Mouse (Mus musculus) thymus, adult 18-20 months (tissue): ENCODE results near the gene Gid8.
"Not testable (repeated sequence)": the region's sequence is repeated elsewhere in the genome, so short reads cannot be mapped to it uniquely, and the experiment has no call there.

ENCODE experiments used
- DNase-seq, 2 experiments: peaks; one replicate each; pipeline ENCODE4 v3.0.0; 2022; ENCODE audit warnings: mixed read lengths in 2 of 2

The Gid8 gene

DNA sequence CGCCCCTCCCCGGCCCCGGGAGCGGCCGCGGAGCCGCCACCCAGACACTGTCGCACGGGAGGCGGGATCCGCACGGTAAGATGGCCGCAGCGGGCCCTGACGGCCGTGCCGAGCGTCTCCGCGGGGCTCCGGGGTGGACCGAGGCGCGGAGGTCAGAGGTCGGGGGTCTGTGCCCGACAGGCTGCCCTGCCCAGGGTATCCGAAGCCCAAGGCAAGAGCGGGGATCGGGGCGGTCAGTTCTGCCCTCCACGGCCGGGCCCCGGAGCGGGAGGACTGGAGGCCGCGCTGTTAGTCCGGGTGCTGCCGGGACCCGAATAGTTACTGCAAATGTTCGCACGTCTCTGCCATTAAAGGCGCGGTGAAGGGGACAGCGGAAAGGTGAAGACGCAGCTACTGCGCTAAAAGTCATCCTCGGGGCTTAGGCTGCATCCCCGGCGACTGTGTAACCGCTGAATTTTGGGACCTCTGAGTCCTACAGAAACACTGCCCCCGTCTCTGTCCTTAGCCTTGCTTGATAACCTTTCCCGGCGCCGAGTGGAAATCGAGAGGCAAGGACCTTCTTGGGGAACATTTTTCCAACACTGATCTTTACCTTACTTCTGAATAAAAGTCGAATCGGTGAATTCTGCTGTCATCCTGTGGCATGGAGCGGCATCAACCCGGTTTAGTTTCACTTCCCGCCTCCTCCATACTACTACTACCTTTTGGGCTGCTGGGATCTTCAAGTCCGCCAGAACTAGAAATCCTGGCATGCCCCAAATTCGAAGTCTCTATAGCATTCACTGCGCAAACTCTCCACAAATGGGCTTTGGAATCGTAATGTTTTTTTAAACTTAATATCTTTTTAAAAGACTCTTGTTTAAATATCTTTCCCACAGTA, 599 bp downstream of the Gid8 start:
- DNase-seq, result no peak

DNA sequence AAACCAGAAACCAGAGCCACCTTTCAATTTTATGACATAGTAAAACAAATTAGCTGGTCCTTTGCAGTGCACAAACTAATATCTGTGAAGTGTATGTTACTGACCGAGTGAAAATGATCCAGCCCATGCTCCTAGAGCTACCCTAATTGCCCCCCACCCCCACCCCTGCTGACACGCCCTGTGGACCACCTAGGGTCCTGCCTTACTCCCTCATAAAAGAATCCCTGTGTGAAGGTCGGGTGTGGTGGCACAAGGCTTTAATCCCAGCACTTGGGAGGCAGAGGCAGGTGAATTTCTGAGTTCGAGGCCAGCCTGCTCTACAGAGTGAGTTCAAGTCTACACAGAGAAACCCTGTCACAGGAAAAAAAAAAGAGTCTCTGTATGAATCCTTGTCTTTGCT, 1.6 kb downstream of the Gid8 start:
- DNase-seq, result no peak

DNA sequence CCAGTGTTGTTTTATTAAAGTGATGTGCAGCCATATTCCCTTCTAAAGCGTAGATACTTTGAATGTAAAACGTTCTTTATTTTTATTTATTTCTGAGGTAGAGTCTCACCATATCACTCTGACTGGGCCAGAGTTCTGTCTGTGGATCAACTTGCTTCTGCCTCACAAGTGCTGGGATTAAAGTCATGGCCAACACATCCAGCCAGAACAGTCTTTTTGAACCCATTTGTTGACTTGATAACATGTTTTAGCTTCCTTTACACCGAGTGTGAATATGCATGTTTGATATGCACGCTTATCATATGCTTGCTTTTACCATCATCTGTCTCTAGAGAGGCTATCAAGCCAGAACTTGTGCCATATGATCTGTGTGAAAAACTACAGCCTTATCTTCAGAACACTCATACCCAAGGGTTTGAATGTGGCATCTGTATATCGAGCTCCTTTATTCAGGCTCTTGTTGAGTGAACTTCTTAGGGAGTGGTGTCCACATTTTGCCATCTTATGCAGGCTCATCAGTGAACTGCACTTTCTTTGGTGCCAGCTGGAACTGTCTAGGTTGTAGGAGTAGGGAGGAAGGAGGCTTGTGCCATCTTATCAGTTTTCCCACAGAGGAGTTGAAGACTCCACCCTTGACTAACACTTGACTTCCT, 2.2 kb downstream of the Gid8 start:
- DNase-seq, result no peak

DNA sequence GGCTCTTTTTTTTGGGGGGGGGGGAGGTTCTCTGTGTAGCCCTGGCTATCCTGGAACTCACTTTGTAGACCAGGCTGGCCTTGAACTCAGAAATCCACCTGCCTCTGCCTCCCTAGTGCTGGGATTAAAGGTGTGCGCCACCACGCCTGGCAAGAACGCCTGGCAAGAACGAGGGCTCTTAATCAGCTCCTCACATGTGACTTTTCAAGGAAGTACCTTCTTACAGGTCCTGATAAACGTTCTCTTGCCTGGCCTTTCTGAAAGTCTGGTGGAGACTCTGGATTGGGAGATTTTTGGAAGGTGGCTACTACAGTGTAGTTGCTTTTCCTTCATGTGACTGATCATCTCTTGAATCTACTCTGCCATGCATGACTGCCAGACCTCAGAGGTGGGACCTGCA, 12.8 kb downstream of the Gid8 start:
- not testable (repeated sequence) for DNase-seq

DNA sequence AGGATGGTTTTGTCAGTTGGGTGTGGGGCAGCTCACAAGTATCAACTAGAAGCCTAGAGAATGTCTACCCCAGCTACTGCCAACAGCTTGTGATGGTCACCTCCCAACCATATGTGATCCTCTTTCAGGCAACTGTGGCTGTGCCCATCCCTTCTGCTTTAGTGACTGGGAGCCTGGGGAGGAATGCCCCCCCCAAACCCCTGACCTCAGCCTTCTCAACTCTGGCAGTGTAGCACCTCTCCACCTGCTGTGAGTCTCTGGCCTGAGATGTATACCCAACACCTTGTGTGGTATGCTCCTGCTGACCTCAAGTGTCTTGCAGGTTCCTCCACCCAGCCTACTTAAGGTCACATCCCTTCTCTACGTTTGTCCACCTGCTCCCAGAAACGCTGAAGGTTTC, 13.9 kb downstream of the Gid8 start:
- no peak for DNase-seq

GRCm38 (mm10) chr2:180724585-180725413, 14.9 kb downstream of the Gid8 start, which contains the start of gene Slc17a9:
TSS of gene Slc17a9 (plus strand) at chr2:180725263.
- DNase-seq, result peak; percentile 50 to 66

DNA sequence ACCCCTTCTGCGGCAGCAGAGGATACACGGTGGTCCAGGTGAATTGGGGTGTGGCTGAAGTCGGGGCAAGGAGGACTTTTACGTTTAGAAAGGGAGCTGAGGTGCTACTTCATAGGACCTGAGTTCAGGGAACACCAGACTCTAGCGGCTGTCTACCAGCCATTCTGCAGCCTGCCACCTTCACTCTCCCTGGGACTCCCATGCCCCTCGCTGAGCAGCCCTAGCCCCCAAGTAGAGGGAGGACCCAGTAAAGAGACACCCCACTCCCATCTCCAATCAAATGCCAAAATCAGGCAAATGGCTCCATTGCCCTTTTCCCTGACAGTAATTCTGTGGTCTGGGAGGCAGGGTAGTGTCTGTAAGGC, 15.5 kb downstream of the Gid8 start:
- no peak for DNase-seq

GRCm38 (mm10) chr2:180725856-180726629, 16.1 kb downstream of the Gid8 start:
- peak in 1 of 2 experiments; percentile 17 for DNase-seq

DNA sequence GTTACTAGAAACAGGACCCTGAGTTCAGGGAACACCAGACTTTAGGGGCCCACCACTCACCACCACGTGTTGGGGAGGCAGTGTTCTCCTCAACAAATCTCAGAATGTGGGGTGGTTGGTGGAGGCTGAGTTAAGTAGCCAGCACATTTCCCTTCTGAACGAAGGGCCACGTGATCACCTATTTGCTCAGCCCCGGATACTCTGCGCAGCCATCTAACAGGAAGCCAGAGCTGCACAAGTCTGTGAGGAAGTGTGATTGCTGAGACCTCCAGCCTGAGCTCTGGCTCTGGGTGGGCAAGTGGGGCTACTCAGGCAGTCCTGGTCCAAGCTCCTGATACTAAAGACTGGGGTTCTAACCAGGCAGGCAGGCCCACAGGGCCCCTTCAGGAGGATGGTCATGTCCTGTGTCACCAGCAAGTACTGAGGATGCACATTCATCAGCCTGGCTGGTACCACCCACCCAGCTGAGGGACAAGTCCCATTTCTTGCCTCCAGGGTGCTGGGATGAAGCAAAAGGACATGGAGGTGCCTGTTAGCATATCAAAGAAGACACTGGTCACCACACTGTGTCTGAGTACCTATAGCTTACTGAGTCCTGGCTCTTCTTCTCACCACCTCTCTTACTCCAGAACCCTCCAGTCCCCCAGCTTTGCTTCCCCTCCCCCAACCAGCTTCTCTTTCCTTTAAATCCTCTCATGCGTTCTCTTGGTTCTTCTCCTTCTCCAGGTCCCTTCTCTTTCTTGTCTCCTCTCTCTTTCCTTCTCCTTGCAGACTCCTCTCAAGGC, 16.9 kb downstream of the Gid8 start:
- DNase-seq, result peak; percentile 33 to 64

GRCm38 (mm10) chr2:180727613-180728021, 17.7 kb downstream of the Gid8 start:
- DNase-seq, result no peak

DNA sequence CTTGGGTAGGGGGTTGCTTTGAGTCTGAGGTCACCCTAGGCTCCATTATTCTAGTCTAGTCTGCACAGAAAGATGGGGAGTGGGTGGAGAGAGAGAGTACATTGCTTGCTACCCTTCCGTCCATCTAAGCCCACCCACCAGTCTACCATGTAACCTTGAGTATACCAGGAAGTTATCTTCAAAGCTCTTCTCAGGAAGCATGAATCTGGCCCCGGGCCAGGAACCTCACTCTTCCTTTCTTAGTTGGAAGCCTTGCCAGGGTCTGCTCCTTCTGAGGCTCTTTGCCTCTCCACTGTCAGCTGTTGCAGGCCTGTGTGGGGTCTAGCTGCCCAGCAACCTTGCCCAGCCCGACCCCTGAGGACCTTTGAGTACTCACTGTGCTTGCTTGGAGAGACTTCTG, 21.1 kb downstream of the Gid8 start:
- peak; percentile 44 to 64 for DNase-seq

DNA sequence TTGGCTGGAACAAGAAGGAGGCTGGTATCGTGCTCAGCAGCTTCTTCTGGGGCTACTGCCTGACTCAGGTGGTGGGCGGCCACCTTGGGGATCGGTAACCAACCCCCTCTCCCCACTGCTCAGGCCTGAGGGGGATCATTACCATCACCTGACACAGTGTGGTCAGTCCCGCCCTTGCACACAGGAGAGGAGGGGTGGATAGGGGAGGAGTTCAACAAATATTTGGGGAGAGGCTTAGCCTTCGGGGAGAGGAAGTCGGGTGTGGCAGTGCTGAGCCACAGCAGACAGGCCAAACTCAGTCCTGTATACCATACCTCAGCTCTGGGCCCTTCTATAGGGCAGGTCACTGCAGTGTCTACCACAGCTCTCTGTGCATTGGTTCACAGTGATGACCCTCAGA, 22.1 kb downstream of the Gid8 start:
- DNase-seq, result no peak

GRCm38 (mm10) chr2:180735232-180735631, 25.3 kb downstream of the Gid8 start:
- DNase-seq, result no peak

- no peak for DNase-seq
Observed at GRCm38 (mm10) chr2:180737984-180738383, 28.1 kb downstream of the Gid8 start.

- DNase-seq, result no peak
Observed at GRCm38 (mm10) chr2:180740349-180740748, 30.4 kb downstream of the Gid8 start.

DNA sequence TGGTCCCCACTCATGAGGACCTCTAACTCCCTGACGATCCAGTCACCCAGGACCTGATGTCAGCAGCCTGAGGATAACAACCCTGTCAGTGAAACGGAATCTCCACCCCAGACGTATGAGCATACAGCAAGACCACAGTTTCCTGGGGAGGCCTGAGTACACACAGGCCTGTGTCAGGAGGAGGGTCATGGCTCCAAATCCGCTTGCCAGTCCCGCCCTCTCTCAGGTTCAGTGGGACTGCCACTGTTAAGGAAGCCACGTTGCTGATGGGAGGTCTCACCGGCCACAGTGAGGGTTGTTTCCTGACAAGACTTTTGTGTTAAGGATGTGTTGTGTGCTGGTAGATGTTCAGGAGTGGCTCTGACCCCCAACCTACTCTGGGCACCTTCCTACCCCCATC, 31.5 kb downstream of the Gid8 start:
- DNase-seq, result no peak

- DNase-seq, result no peak
Observed at GRCm38 (mm10) chr2:180742820-180743219, 32.9 kb downstream of the Gid8 start.

- DNase-seq, result no peak
Observed at GRCm38 (mm10) chr2:180743321-180743720, 33.4 kb downstream of the Gid8 start.

DNA sequence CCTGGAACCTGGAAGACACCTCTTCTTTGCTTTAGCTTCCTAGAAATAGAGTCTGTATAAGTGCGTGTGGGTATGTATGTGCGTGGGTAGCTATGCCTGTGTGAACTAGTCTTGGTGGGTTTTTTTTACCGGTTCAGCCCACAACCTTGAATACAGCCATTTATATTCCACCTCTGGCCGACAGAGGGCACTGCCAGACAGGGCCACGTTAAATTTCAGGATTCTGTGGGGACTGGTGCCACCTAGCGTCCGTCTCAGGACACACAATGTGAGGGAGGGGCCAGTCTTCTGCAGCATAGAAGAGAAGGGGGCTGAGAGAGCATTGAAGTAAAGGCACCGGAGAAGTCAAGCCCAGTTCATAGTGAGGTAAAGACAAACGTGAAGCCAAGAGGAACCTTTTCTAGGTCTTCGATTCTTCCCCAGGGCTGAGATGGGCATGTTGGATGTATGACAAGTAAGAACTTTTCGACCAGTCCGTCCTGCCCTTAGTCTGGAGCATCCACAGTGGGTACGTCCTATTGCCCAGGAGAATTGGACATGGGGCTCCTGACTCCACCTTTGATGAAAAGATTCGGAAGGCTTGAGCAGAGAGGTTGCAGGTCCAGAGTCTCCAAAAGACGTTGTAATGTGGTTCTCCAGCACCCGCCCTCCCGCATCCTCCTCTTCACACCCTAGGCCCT, 35.5 kb downstream of the Gid8 start:
- DNase-seq, result peak; percentile 63 to 65

GRCm38 (mm10) chr2:180746569-180747192, 36.8 kb downstream of the Gid8 start:
- DNase-seq, result no peak

DNA sequence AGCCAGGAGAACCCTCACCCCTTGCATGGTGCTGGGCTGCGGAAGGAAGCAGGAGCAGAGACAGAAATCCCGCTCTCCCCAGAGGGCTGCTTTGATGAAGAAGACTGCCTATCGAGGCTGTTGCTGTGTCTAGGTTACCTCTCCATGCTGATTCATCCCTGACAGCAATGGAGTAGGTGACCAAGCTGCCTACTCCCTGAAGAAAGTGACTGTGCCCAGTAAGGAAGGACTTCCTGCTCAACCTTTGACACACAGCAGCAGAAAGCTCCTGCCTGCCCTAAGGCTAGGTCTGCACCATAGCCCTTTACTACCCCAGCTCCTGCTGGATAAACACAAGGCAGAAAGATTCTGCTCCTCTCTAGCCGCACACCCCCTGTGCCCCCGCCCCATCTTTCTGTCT, 39.0 kb downstream of the Gid8 start:
- DNase-seq, result no peak
